Mouse (Mus musculus): ENCODE measurements around the gene Pdia3.
A peak's percentile ranks its signal among the peaks of the same experiment; 100 is the strongest.

Pdia3 gene

DNA sequence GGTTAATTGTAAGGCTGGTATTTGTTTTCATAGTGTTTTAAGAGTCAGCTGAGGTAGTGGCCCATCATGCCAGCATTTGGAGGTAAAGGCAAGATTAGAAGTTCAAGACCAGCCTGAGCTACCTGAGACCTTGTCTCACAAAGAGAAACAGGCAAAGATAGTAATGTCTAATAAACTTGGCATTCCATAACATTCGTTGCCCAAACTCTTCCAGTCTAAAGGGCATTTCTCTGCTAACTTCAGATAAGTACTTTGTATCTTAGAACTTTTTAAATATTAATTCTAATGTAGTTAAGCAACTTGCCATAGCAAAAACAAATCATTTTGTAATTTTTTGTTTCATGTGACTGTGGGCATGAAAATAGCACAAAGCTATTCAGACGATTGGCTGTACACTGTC, 9.6 kb downstream of the Pdia3 start:
- DNase-seq (ENCODE audit: low read depth, low spot score) = no peak
- Histone ChIP-seq H3K36me3 (ENCODE audit: control insufficient read depth, insufficient read depth, low read length, poor library complexity, severe bottlenecking) (peaks cover 6% of the 10 kb centered on the region; the same call in 1 of the 2 replicates), H3K27me3 (ENCODE audit: control insufficient read depth, insufficient read depth, low read length, poor library complexity, severe bottlenecking) (no peaks in the 10 kb centered on the region)

DNA sequence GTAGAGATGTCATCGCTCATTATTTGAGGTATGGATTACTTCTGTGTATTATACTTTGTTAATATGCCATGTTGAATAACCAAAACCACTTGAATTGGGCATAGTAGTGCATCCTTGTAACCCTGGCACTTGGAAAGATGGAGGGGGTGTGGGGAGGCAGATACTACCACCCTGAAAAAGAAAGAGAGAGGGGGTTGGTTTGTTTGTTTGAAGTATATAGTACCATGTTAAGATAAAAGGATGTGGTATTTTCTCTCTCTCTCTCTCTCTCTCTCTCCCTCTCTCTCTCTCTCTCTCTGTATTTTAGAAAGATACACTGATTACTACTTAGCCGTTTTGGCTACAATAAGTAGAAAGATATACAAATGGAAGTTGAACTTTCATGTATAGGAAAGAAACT, 12.3 kb downstream of the Pdia3 start:
- Histone ChIP-seq H3K27me3 (ENCODE audit: control insufficient read depth, insufficient read depth, low read length, poor library complexity, severe bottlenecking) (no peaks in the 10 kb centered on the region), H3K36me3 (ENCODE audit: control insufficient read depth, insufficient read depth, low read length, poor library complexity, severe bottlenecking) (peaks cover 13% of the 10 kb centered on the region)
- DNase-seq (ENCODE audit: low read depth, low spot score) = no peak

DNA sequence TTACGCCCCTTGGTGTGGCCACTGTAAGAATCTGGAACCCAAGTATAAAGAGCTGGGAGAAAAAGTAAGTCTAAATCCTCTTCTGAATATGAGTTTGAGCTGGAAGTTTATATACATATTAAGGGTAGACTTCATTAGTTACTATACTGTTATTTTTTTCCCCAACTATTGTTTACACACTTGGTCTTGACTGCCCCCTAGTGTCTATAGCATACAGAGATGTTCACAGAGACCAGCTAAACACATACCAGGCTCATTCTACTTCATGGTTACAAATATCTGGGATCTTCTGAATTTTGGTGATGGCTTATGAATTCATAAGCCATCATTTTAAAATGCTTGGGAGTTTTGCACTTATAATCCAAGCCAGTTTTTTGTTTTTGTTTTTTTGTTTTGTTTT, 21.3 kb downstream of the Pdia3 start:
- peak; percentile 78 for DNase-seq (ENCODE audit: low read depth, low spot score)
- H3K36me3 ChIP-seq (ENCODE audit: control insufficient read depth, insufficient read depth, low read length, poor library complexity, severe bottlenecking) = peaks cover 25% of the 10 kb centered on the region
- no peaks in the 10 kb centered on the region for H3K27me3 ChIP-seq (ENCODE audit: control insufficient read depth, insufficient read depth, low read length, poor library complexity, severe bottlenecking)

DNA sequence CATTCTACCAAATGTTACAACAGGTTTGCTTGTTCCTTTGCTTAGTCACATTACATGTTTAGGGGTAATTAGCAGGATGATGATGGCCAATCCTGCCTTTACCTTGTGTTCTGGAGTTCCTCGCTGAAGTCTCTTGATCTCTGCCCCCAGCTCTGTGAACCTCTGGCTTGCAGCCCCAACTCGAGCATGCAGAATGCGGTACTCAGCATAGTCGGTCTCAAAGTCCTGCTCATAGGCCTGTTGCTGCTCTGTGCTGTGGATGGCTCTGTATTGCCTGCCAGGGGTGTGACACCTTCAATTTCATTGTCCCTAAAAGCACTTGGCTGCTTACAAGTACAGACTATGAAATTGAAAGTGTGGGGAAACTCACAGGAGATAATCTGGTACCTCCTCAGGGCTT, 26.2 kb downstream of the Pdia3 start:
- peaks cover 14% of the 10 kb centered on the region for H3K36me3 ChIP-seq (ENCODE audit: control insufficient read depth, insufficient read depth, low read length, poor library complexity, severe bottlenecking)
- H3K27me3 ChIP-seq (ENCODE audit: control insufficient read depth, insufficient read depth, low read length, poor library complexity, severe bottlenecking) = no peaks in the 10 kb centered on the region
- DNase-seq (ENCODE audit: low read depth, low spot score) = no peak

DNA sequence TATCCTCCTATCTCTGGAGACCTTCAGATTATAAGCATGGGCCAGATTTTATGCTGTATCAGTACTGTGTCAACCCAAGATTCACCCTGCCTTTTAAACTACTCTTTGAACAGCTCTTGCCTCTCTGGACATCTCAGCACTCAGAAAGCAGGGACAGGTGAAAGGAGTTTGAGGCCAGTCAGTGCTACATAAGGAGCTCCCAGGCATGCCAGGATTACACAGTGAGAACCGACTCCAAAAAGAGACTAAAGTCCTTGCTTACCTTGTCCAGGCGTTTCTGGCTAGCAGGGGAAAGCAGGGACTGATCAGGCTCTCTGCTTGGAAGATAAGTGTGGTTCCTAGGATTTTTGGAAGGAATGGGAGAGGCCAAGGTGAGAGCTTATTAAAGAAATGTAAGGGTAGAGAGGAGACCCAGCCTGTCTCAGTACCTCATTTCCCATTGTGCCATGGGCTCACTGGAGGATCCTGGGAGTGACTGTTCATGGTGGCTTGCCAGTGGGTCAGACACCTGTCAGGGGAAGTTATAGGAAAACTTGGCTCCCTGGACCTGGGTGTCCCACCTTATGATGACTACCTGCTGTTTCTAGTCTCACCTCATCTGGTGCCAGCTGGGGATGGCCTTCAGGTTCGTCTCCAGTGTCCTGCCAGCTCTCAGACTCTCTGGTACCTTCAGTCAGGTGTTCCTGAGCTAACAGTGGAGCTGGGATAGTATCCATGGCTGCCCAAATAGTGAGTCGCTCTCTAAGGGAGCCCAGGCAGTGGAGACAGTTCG, 27.4 kb downstream of the Pdia3 start:
- Histone ChIP-seq H3K27me3 (ENCODE audit: control insufficient read depth, insufficient read depth, low read length, poor library complexity, severe bottlenecking) (no peaks in the 10 kb centered on the region), H3K36me3 (ENCODE audit: control insufficient read depth, insufficient read depth, low read length, poor library complexity, severe bottlenecking) (peaks cover 7% of the 10 kb centered on the region)
- DNase-seq (ENCODE audit: low read depth, low spot score) = no peak

DNA sequence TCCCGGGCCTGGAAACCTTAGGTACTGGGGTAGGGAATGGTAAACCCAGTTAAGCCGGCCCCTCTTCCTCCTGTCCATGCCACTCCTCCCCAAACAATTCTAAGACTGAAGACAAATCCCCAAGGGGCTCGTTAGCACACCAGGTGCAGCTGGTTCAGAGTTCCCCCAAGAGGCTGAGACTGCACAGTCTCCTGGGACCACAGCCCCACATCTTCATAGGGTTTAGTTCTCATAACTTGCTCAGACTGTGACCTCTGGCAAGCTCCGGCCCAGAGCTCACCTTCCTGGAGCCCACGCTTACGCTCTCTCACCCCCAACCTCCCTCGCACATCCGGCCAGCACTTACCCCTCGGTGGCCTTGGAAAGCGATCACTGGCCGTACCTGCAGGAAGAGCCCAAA, 28.2 kb downstream of the Pdia3 start:
- Histone ChIP-seq H3K36me3 (ENCODE audit: control insufficient read depth, insufficient read depth, low read length, poor library complexity, severe bottlenecking) (peaks cover 5% of the 10 kb centered on the region), H3K27me3 (ENCODE audit: control insufficient read depth, insufficient read depth, low read length, poor library complexity, severe bottlenecking) (no peaks in the 10 kb centered on the region)
- peak; percentile 91 for DNase-seq (ENCODE audit: low read depth, low spot score)

DNA sequence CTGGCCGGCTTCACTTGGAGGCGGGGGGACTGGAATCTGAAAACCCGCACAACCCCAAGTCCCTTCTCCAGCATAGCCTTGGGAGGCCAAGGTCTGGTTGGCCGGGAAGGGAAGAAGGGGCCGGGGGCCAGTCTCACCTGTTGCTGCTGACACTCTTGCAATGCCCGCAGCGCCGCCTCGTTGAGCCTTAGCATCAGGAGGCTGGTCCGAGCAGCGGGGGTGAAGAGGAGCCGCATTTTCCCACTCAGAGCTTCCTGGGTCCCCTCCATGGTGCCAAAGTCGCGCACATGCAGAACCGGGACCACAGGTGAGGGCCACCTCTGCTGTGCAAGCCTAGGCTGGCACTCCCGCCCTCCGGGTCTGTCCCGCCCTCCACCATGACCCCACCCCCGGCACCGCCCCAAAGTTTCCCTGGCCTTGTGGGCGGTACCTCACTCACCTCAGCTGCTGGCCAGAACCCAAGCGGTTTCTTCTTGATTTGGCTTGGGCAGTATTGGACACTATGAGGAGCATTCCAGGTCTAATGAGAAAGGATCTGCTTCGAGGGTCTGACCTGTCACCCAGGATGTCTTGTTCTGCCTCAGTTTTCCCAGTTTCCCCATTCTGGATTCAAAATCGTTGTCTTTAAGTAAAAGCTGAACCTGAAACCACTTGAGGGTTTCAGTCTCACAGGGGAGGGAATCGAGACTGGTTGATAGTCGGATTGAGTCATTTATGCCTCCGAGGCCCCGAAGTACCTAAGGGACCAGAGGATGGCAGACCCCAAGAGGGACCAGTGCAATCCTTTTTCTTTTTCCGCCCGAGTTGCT, 28.9 kb downstream of the Pdia3 start:
- no peaks in the 10 kb centered on the region for H3K27me3 ChIP-seq (ENCODE audit: control insufficient read depth, insufficient read depth, low read length, poor library complexity, severe bottlenecking)
- peaks cover 2% of the 10 kb centered on the region; the same call in 1 of the 2 replicates for H3K36me3 ChIP-seq (ENCODE audit: control insufficient read depth, insufficient read depth, low read length, poor library complexity, severe bottlenecking)
- DNase-seq (ENCODE audit: low read depth, low spot score) = peak; percentile 88

DNA sequence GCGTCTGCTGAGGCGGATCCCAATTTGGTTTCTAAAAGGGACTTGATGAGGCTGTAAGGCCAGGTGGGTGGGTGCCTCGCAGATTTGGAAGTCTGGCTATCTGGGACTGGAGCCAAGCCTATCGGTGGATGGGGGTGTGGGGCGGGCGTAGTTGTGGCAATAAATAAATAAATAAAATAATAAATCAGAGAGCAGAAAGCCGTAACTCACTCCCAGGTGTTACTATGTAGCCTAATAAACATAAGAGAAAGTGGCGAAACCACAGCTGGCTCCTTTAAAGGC, 29.4 kb downstream of the Pdia3 start:
- H3K27me3 ChIP-seq (ENCODE audit: control insufficient read depth, insufficient read depth, low read length, poor library complexity, severe bottlenecking) = no peaks in the 10 kb centered on the region
- 0 out of 2 replicates have a peak, but pooled peaks cover 2% of the 10 kb centered on the region for H3K36me3 ChIP-seq (ENCODE audit: control insufficient read depth, insufficient read depth, low read length, poor library complexity, severe bottlenecking)
- DNase-seq (ENCODE audit: low read depth, low spot score) = no peak

DNA sequence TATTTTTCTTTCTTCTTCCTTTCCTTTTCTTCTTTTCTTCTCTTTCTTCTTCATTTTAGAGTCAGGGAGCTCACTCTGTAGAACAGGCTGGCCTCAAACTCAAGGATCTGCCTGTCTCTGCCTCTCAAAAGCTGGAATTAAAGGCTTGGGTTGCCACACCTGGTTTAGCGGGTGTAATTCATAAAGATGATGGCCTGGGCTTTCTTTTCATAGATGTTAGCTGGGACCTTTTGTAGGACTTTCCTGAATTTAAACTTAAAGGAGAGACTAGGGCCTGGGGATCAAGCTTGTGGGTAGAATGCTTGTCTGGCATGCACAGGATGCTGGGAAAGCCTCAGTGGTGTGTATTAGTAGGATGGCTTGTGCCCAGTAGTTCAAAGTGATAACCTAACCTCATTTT, 30.6 kb downstream of the Pdia3 start, which contains the start of gene Ell3:
Gene Ell3, minus strand, starts transcription at position 101 of the 400 bp plus-strand sequence.
- DNase-seq (ENCODE audit: low read depth, low spot score) = no peak
- Histone ChIP-seq H3K27me3 (ENCODE audit: control insufficient read depth, insufficient read depth, low read length, poor library complexity, severe bottlenecking) (no peaks in the 10 kb centered on the region), H3K36me3 (ENCODE audit: control insufficient read depth, insufficient read depth, low read length, poor library complexity, severe bottlenecking) (0 out of 2 replicates have a peak, but pooled peaks cover 2% of the 10 kb centered on the region)

DNA sequence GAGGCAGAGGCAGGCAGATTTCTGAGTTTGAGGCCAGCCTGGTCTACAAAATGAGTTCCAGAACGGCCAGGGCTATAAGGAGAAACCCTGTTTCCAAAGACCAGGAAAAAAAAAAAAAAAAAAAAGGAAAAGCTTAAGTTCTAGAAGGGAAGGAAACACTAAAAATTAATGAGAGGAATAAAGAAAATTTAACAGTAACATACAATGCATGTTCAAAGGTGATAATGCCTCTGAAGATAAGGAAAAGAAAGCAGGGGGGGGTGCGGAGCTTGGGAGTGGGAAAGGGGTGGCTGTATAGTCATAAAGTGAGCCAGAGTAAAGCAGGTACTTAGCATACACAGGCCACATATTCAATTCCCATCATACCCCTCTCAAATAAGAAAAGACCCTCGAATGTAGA, 31.5 kb downstream of the Pdia3 start:
- no peak for DNase-seq (ENCODE audit: low read depth, low spot score)
- H3K36me3 ChIP-seq (ENCODE audit: control insufficient read depth, insufficient read depth, low read length, poor library complexity, severe bottlenecking) = 0 out of 2 replicates have a peak, but pooled peaks cover 2% of the 10 kb centered on the region
- H3K27me3 ChIP-seq (ENCODE audit: control insufficient read depth, insufficient read depth, low read length, poor library complexity, severe bottlenecking) = no peaks in the 10 kb centered on the region

DNA sequence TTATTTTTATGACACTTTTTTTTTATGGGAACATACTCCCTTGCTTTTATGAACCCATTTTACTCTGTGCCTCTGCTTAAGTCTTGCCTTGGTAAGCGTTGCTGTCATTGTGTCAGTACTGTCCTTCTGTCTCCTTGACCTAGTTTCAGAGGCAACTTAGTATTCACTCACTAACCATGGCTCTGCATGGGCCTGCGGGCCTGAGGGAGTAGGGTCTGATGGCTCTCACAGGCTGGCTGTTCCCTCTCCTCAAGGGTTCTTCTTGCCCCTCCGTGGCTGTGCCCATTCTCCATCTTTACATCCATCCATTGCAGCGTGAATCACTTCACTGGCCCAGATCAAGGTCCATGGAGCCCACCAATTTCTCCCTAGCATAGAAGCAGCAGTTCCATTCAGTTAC, 32.9 kb downstream of the Pdia3 start:
- no peak for DNase-seq (ENCODE audit: low read depth, low spot score)
- H3K27me3 ChIP-seq (ENCODE audit: control insufficient read depth, insufficient read depth, low read length, poor library complexity, severe bottlenecking) = no peaks in the 10 kb centered on the region
- H3K36me3 ChIP-seq (ENCODE audit: control insufficient read depth, insufficient read depth, low read length, poor library complexity, severe bottlenecking) = peaks cover 5% of the 10 kb centered on the region; the same call in 1 of the 2 replicates

DNA sequence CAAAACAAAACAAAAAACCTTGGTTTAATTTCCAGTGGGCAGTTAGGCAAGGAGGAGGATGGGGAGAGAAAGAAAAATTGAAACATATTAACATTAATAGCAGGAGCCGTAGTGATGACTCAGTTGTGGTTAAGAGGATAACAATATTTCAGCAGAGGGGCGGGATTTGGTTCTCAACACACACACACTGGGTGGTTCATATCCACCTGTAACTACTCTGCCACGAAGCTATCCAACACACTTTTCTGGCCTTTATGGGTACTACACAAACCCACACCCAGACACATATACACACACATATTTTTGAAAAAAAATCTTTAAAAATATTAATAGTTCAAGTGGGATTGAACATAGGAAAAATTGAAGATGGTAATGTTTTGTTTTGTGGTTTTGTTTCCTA, 33.4 kb downstream of the Pdia3 start:
- no peak for DNase-seq (ENCODE audit: low read depth, low spot score)
- no peaks in the 10 kb centered on the region for H3K27me3 ChIP-seq (ENCODE audit: control insufficient read depth, insufficient read depth, low read length, poor library complexity, severe bottlenecking)
- peaks cover 5% of the 10 kb centered on the region; the same call in 1 of the 2 replicates for H3K36me3 ChIP-seq (ENCODE audit: control insufficient read depth, insufficient read depth, low read length, poor library complexity, severe bottlenecking)

DNA sequence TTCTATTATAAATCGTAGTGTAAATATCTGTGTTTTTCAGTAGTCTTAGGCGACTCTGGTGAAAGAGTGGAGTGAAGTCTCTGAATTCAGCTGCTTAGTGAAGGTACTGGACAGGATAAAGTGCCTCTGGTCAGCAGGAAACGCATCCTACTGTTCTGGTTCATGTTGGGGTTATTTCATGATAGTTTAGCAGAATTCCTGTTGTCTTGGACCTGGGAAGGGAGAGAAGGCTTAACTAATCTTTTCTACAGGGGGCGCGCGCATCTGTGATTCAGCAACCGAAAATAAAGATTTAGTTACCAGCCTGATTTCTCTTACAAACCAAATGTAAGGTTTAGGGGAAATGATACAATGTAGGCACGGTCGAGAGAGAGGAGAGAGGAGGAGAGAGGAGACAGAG, 34.6 kb downstream of the Pdia3 start:
- DNase-seq (ENCODE audit: low read depth, low spot score) = peak; percentile 44
- Histone ChIP-seq H3K27me3 (ENCODE audit: control insufficient read depth, insufficient read depth, low read length, poor library complexity, severe bottlenecking) (no peaks in the 10 kb centered on the region), H3K36me3 (ENCODE audit: control insufficient read depth, insufficient read depth, low read length, poor library complexity, severe bottlenecking) (peaks cover 5% of the 10 kb centered on the region; the same call in 1 of the 2 replicates)

DNA sequence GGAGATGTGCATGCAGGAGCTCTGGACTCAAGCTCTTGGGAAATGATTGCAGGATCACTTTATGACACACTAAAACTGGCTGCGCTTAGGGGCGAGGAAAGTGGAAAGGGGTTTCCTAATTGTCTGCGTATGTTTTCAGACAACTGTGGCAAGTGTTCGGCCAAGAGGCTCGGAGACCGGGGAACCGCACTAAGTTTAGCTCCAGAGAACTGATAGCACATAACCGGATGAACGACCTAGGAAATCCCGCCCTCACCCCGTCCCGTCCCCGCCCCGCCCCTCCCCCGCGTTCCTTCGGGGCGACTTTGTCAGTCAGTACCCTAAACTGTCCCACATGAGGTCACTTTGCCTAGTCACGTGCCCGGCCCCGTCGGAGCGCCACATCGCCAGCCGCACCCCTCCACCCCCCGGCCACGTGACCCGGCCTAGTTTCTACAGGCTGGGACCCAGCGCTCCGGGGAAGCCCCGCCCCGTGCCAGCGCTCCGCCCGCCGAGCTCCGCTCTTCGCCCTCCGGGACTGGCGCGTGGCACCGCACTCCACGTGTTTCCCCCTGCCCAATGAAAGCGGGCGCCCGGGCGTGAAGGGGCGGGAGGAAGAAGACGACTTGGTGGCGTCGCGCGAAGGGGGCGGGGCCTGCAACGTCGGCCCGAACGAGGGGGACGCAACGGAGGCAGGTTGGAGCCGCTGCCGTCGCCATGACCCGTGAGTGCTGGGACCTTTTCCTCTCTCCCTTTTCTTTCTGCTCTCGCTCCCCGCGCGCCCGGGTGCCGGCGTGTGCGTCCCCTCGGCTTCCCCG, 35.4 kb downstream of the Pdia3 start, which contains the start of gene Serf2:
Gene Serf2, plus strand, starts transcription at position 457 of the 797 bp plus-strand sequence.
- peak; percentile 99 for DNase-seq (ENCODE audit: low read depth, low spot score)
- H3K27me3 ChIP-seq (ENCODE audit: control insufficient read depth, insufficient read depth, low read length, poor library complexity, severe bottlenecking) = no peaks in the 10 kb centered on the region
- H3K36me3 ChIP-seq (ENCODE audit: control insufficient read depth, insufficient read depth, low read length, poor library complexity, severe bottlenecking) = peaks cover 5% of the 10 kb centered on the region; the same call in 1 of the 2 replicates

Measured in splenic B cell, adult 2 months (primary cell).